Mouse (Mus musculus): ENCODE data around the gene Gm7324.
"Not testable (repeated sequence)": the region's sequence is repeated elsewhere in the genome, so short reads cannot be mapped to it uniquely, and the experiment has no call there.

Gene Gm7324

GRCm38 (mm10) chr14:43697621-43698020, at the start of gene Gm7324:
Gm7324 (plus strand) TSS chr14:43697828.
- DNase-seq (ENCODE audit: low spot score) = not testable (repeated sequence)

- DNase-seq (ENCODE audit: low spot score) = not testable (repeated sequence)
Measured at GRCm38 (mm10) chr14:43677099-43677498, 20.5 kb upstream of the Gm7324 start, which contains the start of gene Gm8165. Gm8165 (minus strand) TSS chr14:43677199.

GRCm38 (mm10) chr14:43727385-43727784, 29.8 kb downstream of the Gm7324 start, which contains the start of gene Gm16506:
Gm16506 (minus strand) TSS chr14:43727485.
- not testable (repeated sequence) for DNase-seq (ENCODE audit: low spot score)

DNA sequence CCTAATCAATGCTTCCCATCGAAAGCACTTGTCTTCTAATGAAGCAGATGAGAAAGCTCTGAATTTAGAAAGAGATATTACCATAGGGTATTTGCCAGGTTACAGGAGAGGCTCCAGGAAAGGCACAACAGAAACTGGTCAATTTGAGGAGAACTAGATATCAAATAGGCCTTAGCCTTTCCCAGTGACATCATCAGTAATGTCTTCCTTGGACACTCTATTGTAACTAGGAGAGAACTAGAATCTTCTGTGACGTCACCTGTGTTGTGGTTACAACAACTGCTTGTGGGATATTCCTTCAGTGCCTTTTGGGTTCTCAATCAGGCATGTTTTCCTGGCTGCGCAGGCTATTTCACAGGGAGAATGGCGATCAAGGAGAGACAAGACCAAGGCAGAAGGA, 49.9 kb downstream of the Gm7324 start, which contains the start of gene Gm6526:
Gene Gm6526, plus strand, starts transcription at position 301 of the 400 bp plus-strand sequence.
- DNase-seq (ENCODE audit: low spot score) = not testable (repeated sequence)

Measured in c-Kit-positive CD71-positive TER-119-positive erythroid progenitor cells, embryonic 14.5 days (primary cell).